Mouse (Mus musculus) myocyte (in vitro differentiated cells): ENCODE measurements around the gene Lrrc20. TPM values are rescaled to one million over a fixed set of nuclear protein-coding genes. Genes with fewer than 3 reads are reported as not detected.
A peak's percentile ranks its signal among the peaks of the same experiment; 100 is the strongest.

Source experiments
- H3K27me3 ChIP-seq: one replicate; pipeline ENCODE4 v1.6.1; 2011; ENCODE audit not compliant: control insufficient read depth, insufficient read depth, insufficient read length
- H3K36me3 ChIP-seq: one replicate; pipeline ENCODE4 v1.6.1; 2011; ENCODE audit not compliant: control insufficient read depth, insufficient read depth
- H3K4me2 ChIP-seq: one replicate; pipeline ENCODE4 v1.6.1; 2011; ENCODE audit warnings: low read depth, control low read depth
- H3K4me3 ChIP-seq: one replicate; pipeline ENCODE4 v1.5.1; 2011; ENCODE audit warnings: mild to moderate bottlenecking, control low read depth, moderate library complexity
- H3K79me2 ChIP-seq: one replicate; pipeline ENCODE4 v1.6.1; 2011; ENCODE audit not compliant: control insufficient read depth, insufficient read depth
- H3ac ChIP-seq: one replicate; pipeline ENCODE4 v1.6.1; 2011; ENCODE audit not compliant: control insufficient read depth, insufficient read length
- CEBPB ChIP-seq: IDR thresholded peaks from 2 replicates; pipeline ENCODE4 v1.6.1; 2011; ENCODE audit warnings: mild to moderate bottlenecking, moderate library complexity; ENCODE audit not compliant: poor library complexity, insufficient read depth, severe bottlenecking
- E2F4 ChIP-seq: IDR thresholded peaks from one replicate; pipeline ENCODE4 v1.6.1; 2011; ENCODE audit warnings: mild to moderate bottlenecking, control low read depth, moderate library complexity; ENCODE audit not compliant: insufficient read depth
- MAX ChIP-seq: IDR thresholded peaks from one replicate; pipeline ENCODE4 v1.6.1; 2011; ENCODE audit warnings: low read depth, mild to moderate bottlenecking, control low read depth
- MYOD1 ChIP-seq, 3 experiments: IDR thresholded peaks; one replicate each; pipeline ENCODE4 v1.6.1; 2011; ENCODE audit warnings: control low read depth in 2 of 3, low read depth in 2 of 3, mild to moderate bottlenecking in 2 of 3, moderate library complexity in 1 of 3; ENCODE audit not compliant: insufficient read length in 2 of 3, control insufficient read depth in 1 of 3
- MYOG ChIP-seq, 3 experiments: IDR thresholded peaks; one replicate each; pipeline ENCODE4 v1.6.1; 2011; ENCODE audit warnings: control low read depth in 2 of 3, low read depth in 2 of 3, mild to moderate bottlenecking in 2 of 3; ENCODE audit not compliant: insufficient read length in 2 of 3, control insufficient read depth in 1 of 3, insufficient read depth in 1 of 3
- POLR2A ChIP-seq: IDR thresholded peaks from one replicate; pipeline ENCODE4 v1.6.1; 2011; ENCODE audit warnings: low read depth, mild to moderate bottlenecking, control low read depth, moderate library complexity; ENCODE audit not compliant: insufficient read length
- POLR2AphosphoS2 ChIP-seq: IDR thresholded peaks from one replicate; pipeline ENCODE4 v1.6.1; 2011; ENCODE audit warnings: low read depth, control low read depth; ENCODE audit not compliant: insufficient read length
- REST ChIP-seq: IDR thresholded peaks from one replicate; pipeline ENCODE4 v1.6.1; 2011; ENCODE audit warnings: mild to moderate bottlenecking, control low read depth, moderate library complexity; ENCODE audit not compliant: insufficient read depth, insufficient read length
- SRF ChIP-seq: IDR thresholded peaks from one replicate; pipeline ENCODE4 v1.6.1; 2011; ENCODE audit warnings: low read depth; ENCODE audit not compliant: control insufficient read depth, insufficient read length
- TCF12 ChIP-seq: IDR thresholded peaks from one replicate; pipeline ENCODE4 v1.6.1; 2011; ENCODE audit warnings: mild to moderate bottlenecking, control low read depth; ENCODE audit not compliant: poor library complexity, insufficient read depth, severe bottlenecking
- TCF3 ChIP-seq: IDR thresholded peaks from one replicate; pipeline ENCODE4 v1.6.1; 2011; ENCODE audit warnings: low read depth, control low read depth; ENCODE audit not compliant: insufficient read length
- USF1 ChIP-seq: IDR thresholded peaks from one replicate; pipeline ENCODE4 v1.6.1; 2011; ENCODE audit warnings: low read depth, mild to moderate bottlenecking, control low read depth, moderate library complexity
- polyA plus RNA-seq: library from polyadenylated mRNA; unstranded; fragments of >200 nt; fragmentation: generic; extraction: Trizol; gene quantifications from one replicate; pipeline ENCODE4 v1.2.1, GENCODE M21; 2012; ENCODE audit warnings: missing spikeins

Lrrc20 gene
- polyA plus RNA-seq, 1 experiment: 20.4 TPM

GRCm38 (mm10) chr10:61431375-61431774, 44.2 kb upstream of the Lrrc20 start:
- Histone ChIP-seq H3K36me3 (peaks cover 29% of the 10 kb centered on the region), H3K27me3 (no peaks in the 10 kb centered on the region), H3K4me2 (no peak overlapping the region), H3K4me3 (no peak overlapping the region), H3K79me2 (peaks cover 11% of the 10 kb centered on the region), H3ac (no peak overlapping the region)
- TF ChIP-seq TCF12 (no peak), SRF (no peak), USF1 (no peak)

- TF ChIP-seq POLR2AphosphoS2: no peak
- TF ChIP-seq MYOD1 (IDR thresholded peaks at IDR 0.05; ENCODE audit: control insufficient read depth in 1 of 3, insufficient read length in 2 of 3, low read depth in 2 of 3): no peak
- TF ChIP-seq SRF: no peak
- no peak for TF ChIP-seq TCF12
- TF ChIP-seq E2F4: no peak
- TF ChIP-seq MYOG (IDR thresholded peaks at IDR 0.05; ENCODE audit: control insufficient read depth in 1 of 3, insufficient read depth in 1 of 3, insufficient read length in 2 of 3, low read depth in 2 of 3): no peak
- TF ChIP-seq TCF3: no peak
- no peak for TF ChIP-seq CEBPB
- TF ChIP-seq USF1: no peak
- TF ChIP-seq POLR2A: no peak
- TF ChIP-seq MAX: no peak
- TF ChIP-seq REST: no peak
Measured at GRCm38 (mm10) chr10:61440202-61440800, 35.3 kb upstream of the Lrrc20 start.

GRCm38 (mm10) chr10:61443456-61443855, 32.1 kb upstream of the Lrrc20 start:
- H3K4me3 ChIP-seq: no peak overlapping the region
- peaks cover 100% of the 10 kb centered on the region for H3K79me2 ChIP-seq
- H3K4me2 ChIP-seq: peak overlapping the region; percentile 8
- no peaks in the 10 kb centered on the region for H3K36me3 ChIP-seq
- H3ac ChIP-seq: no peak overlapping the region
- no peaks in the 10 kb centered on the region for H3K27me3 ChIP-seq
- TF ChIP-seq TCF12 (no peak), MYOG (IDR thresholded peaks at IDR 0.05; ENCODE audit: control insufficient read depth in 1 of 3, insufficient read depth in 1 of 3, insufficient read length in 2 of 3, low read depth in 2 of 3) (peak in 1 of 3 experiments; percentile 10)

More at GRCm38 (mm10) chr10:61440202-61440800, 35.3 kb upstream of the Lrrc20 start:
- Histone ChIP-seq H3ac (no peak overlapping the region), H3K36me3 (no peaks in the 10 kb centered on the region), H3K79me2 (peaks cover 94% of the 10 kb centered on the region), H3K27me3 (no peaks in the 10 kb centered on the region), H3K4me2 (no peak overlapping the region), H3K4me3 (no peak overlapping the region)

- Histone ChIP-seq H3K4me3 (no peak overlapping the region), H3K27me3 (no peaks in the 10 kb centered on the region), H3K79me2 (peaks cover 100% of the 10 kb centered on the region), H3K36me3 (no peaks in the 10 kb centered on the region), H3ac (no peak overlapping the region), H3K4me2 (peak overlapping the region; percentile 8)
- no peak for TF ChIP-seq TCF12
- TF ChIP-seq CEBPB: no peak
- TF ChIP-seq POLR2A: no peak
- no peak for TF ChIP-seq POLR2AphosphoS2
Measured at GRCm38 (mm10) chr10:61443876-61444275, 31.7 kb upstream of the Lrrc20 start.

- Histone ChIP-seq H3K79me2 (peaks cover 100% of the 10 kb centered on the region), H3K27me3 (no peaks in the 10 kb centered on the region), H3K4me3 (no peak overlapping the region), H3ac (no peak overlapping the region), H3K36me3 (no peaks in the 10 kb centered on the region), H3K4me2 (no peak overlapping the region)
- no peak for TF ChIP-seq POLR2AphosphoS2
- TF ChIP-seq MYOD1 (IDR thresholded peaks at IDR 0.05; ENCODE audit: control insufficient read depth in 1 of 3, insufficient read length in 2 of 3, low read depth in 2 of 3): no peak
- TF ChIP-seq MYOG (IDR thresholded peaks at IDR 0.05; ENCODE audit: control insufficient read depth in 1 of 3, insufficient read depth in 1 of 3, insufficient read length in 2 of 3, low read depth in 2 of 3): no peak
- TF ChIP-seq TCF3: no peak
- TF ChIP-seq E2F4: no peak
Measured at GRCm38 (mm10) chr10:61445016-61445415, 30.6 kb upstream of the Lrrc20 start.
